Comparison of ENCODE assay signal across 8 mouse cellular contexts in genomic region chr15:83760683-83761082, GRCm38 (mm10). TPM values are rescaled to one million over a fixed set of nuclear protein-coding genes. Genes with fewer than 3 reads are reported as not detected.
DNase-seq lines count a peak whose midpoint lies in the region; ATAC-seq lines count a peak whose summit lies in the region.

No protein-coding gene starts in this region.

- no peak overlapping the region for H3K9ac ChIP-seq in hindbrain, embryonic 14.5 days

- no peaks in the 10 kb centered on the region for H3K9me3 ChIP-seq in hindbrain, embryonic 14.5 days (ENCODE audit: control insufficient read depth, low read length)

- 4% methylated on average over 10 of the region's 10 CpGs for WGBS in hindbrain, embryonic 14.5 days

- no peak for ATAC-seq in hindbrain, embryonic 14.5 days (ENCODE audit: low FRiP score)

- no peak overlapping the region for H3K4me3 ChIP-seq in hindbrain, embryonic 14.5 days (replicated peaks; ENCODE audit: low read length)

- no peaks in the 10 kb centered on the region for H3K36me3 ChIP-seq in hindbrain, embryonic 14.5 days (replicated peaks; ENCODE audit: control insufficient read depth, insufficient read depth)
- no peaks in the 10 kb centered on the region for H3K36me3 ChIP-seq in splenic B cell, adult 2 months (ENCODE audit: control insufficient read depth, insufficient read depth, low read length, poor library complexity, severe bottlenecking)

- H3K4me1 ChIP-seq in hindbrain, embryonic 14.5 days (replicated peaks; ENCODE audit: control insufficient read depth, insufficient read depth, low read length) = no peaks in the 10 kb centered on the region; the same call in 1 of the 2 replicates

- no peak overlapping the region for H3K4me2 ChIP-seq in hindbrain, embryonic 14.5 days (replicated peaks)

- no peak overlapping the region for H3K27ac ChIP-seq in hindbrain, embryonic 14.5 days

- DNase-seq in cerebellum, adult 11 months = peak; percentile 27
- no peak for DNase-seq in cerebellum, adult 11-12 months
- DNase-seq in right cerebral cortex, adult 18-20 months = peak; percentile 54
- no peak for DNase-seq in right cerebral cortex, postnatal 36 days (ENCODE audit: low spot score in 2 of 2)
- peak; percentile 78 for DNase-seq in embryo, embryonic 10.5 days (ENCODE audit: low spot score)
- peak; percentile 77 for DNase-seq in hindbrain, embryonic 14.5 days (ENCODE audit: low spot score)
- DNase-seq in lung, postnatal 36 days = peak; percentile 14
- peak; percentile 35 for DNase-seq in splenic B cell, adult 2 months (ENCODE audit: low read depth, low spot score)

- no peaks in the 10 kb centered on the region for H3K27me3 ChIP-seq in hindbrain, embryonic 14.5 days (ENCODE audit: control insufficient read depth, insufficient read depth, low read length)
- no peaks in the 10 kb centered on the region for H3K27me3 ChIP-seq in splenic B cell, adult 2 months (ENCODE audit: control insufficient read depth, insufficient read depth, low read length, poor library complexity, severe bottlenecking)

RNA-seq across cellular contexts. Expression of gene Mpped1, which starts 18.6 kb away (rescaled TPM):
- 23.5 and 23.7 TPM in 2 replicates for polyA plus RNA-seq in hindbrain, embryonic 14.5 days (2014; fragmentation: Nextera tagmentation; extraction: Ambion mirVana)

RNA-seq across cellular contexts. Expression of gene Scube1, which starts 35.9 kb away (rescaled TPM):
- polyA plus RNA-seq in hindbrain, embryonic 14.5 days (2014; fragmentation: Nextera tagmentation; extraction: Ambion mirVana) = 10.4 and 12.7 TPM in 2 replicates

Comparison
In these comparisons a context has a peak if more than half of its experiments do, and no peak if none do; other contexts are left out.
1. DNase-seq: peak in cerebellum, adult 11 months (single experiment), right cerebral cortex, adult 18-20 months (single experiment), embryo, embryonic 10.5 days (single experiment), hindbrain, embryonic 14.5 days (single experiment), lung, postnatal 36 days (single experiment) and splenic B cell, adult 2 months (single experiment); none in cerebellum, adult 11-12 months (single experiment) and right cerebral cortex, postnatal 36 days (0 of 2).